Mouse (Mus musculus) bone marrow macrophage, adult 2 months (primary cell): ENCODE measurements at regions not wholly inside any gene's neighbourhood (a gene's known extent, or its start where the extent isn't known, plus 50 kb on each side); places are given as distances from the start of the nearest gene placed in this dataset.

Experiments used
- H3K27ac ChIP-seq: 2 replicates; pipeline ENCODE4 v1.5.1; 2012; ENCODE audit warnings: low read depth, low read length; ENCODE audit not compliant: insufficient read depth
- H3K4me1 ChIP-seq: 2 replicates; pipeline ENCODE4 v1.6.1; 2012; ENCODE audit warnings: low read length; ENCODE audit not compliant: control insufficient read depth, insufficient read depth
- H3K4me3 ChIP-seq: 2 replicates; pipeline ENCODE4 v1.5.1; 2012; ENCODE audit warnings: mild to moderate bottlenecking, low read length, moderate library complexity; ENCODE audit not compliant: insufficient read depth
- CTCF ChIP-seq: IDR thresholded peaks from 2 replicates; pipeline ENCODE4 v1.5.1; 2012; ENCODE audit warnings: low read depth, mild to moderate bottlenecking, low read length, moderate library complexity
- POLR2A ChIP-seq: IDR thresholded peaks from 2 replicates; pipeline ENCODE4 v1.6.1; 2012; ENCODE audit warnings: mild to moderate bottlenecking, low read depth, low read length, borderline replicate concordance

GRCm38 (mm10) chr19:21152027-21152426, 120.1 kb upstream of the Zfand5 start:
- H3K4me3 ChIP-seq, result no peak overlapping the region
- no peaks in the 10 kb centered on the region for H3K4me1 ChIP-seq
- no peak for TF ChIP-seq CTCF
- no peak for TF ChIP-seq POLR2A
- no peak overlapping the region for H3K27ac ChIP-seq

GRCm38 (mm10) chr19:21150849-21151248, 121.2 kb upstream of the Zfand5 start:
- TF ChIP-seq CTCF, result no peak
- no peak for TF ChIP-seq POLR2A

GRCm38 (mm10) chr19:21150241-21150640, 121.8 kb upstream of the Zfand5 start:
- Histone ChIP-seq H3K27ac (no peak overlapping the region), H3K4me1 (no peaks in the 10 kb centered on the region), H3K4me3 (no peak overlapping the region)
- no peak for TF ChIP-seq POLR2A
- no peak for TF ChIP-seq CTCF

More at GRCm38 (mm10) chr19:21150849-21151248, 121.2 kb upstream of the Zfand5 start:
- no peak overlapping the region for H3K4me3 ChIP-seq
- H3K27ac ChIP-seq, result no peak overlapping the region
- no peaks in the 10 kb centered on the region for H3K4me1 ChIP-seq

GRCm38 (mm10) chr19:21146860-21147390, 125.2 kb upstream of the Zfand5 start:
- Histone ChIP-seq H3K4me3 (no peak overlapping the region), H3K4me1 (peaks cover 11% of the 10 kb centered on the region), H3K27ac (no peak overlapping the region)
- TF ChIP-seq POLR2A (no peak), CTCF (no peak)

GRCm38 (mm10) chr19:21144659-21145283, 127.3 kb upstream of the Zfand5 start:
- Histone ChIP-seq H3K4me3 (no peak overlapping the region), H3K27ac (0 out of 2 replicates have a peak overlapping the region, but pooled peaks have one; percentile 19)
- TF ChIP-seq POLR2A (no peak), CTCF (no peak)

GRCm38 (mm10) chr19:21143970-21144595, 128.0 kb upstream of the Zfand5 start:
- Histone ChIP-seq H3K4me3 (no peak overlapping the region), H3K27ac (0 out of 2 replicates have a peak overlapping the region, but pooled peaks have one; percentile 19), H3K4me1 (peaks cover 12% of the 10 kb centered on the region)
- TF ChIP-seq CTCF, result no peak
- no peak for TF ChIP-seq POLR2A

More at GRCm38 (mm10) chr19:21144659-21145283, 127.3 kb upstream of the Zfand5 start:
- peaks cover 11% of the 10 kb centered on the region for H3K4me1 ChIP-seq

- Histone ChIP-seq H3K4me1 (peaks cover 16% of the 10 kb centered on the region), H3K27ac (no peak overlapping the region), H3K4me3 (no peak overlapping the region)
- TF ChIP-seq CTCF, result no peak
- no peak for TF ChIP-seq POLR2A
These were observed 131.6 kb upstream of the Zfand5 start for GRCm38 (mm10) chr19:21140456-21140855.

GRCm38 (mm10) chr19:21138998-21139495, 133.0 kb upstream of the Zfand5 start:
- no peak for TF ChIP-seq CTCF
- TF ChIP-seq POLR2A, result no peak
- Histone ChIP-seq H3K4me3 (no peak overlapping the region), H3K27ac (no peak overlapping the region), H3K4me1 (peaks cover 9% of the 10 kb centered on the region)

- Histone ChIP-seq H3K4me3 (no peak overlapping the region), H3K4me1 (peaks cover 6% of the 10 kb centered on the region; the same call in 1 of the 2 replicates), H3K27ac (no peak overlapping the region)
- TF ChIP-seq POLR2A, result no peak
These were observed 135.3 kb upstream of the Zfand5 start for GRCm38 (mm10) chr19:21136756-21137155.

- TF ChIP-seq CTCF (no peak), POLR2A (no peak)
- Histone ChIP-seq H3K4me1 (peaks cover 6% of the 10 kb centered on the region; the same call in 1 of the 2 replicates), H3K4me3 (no peak overlapping the region), H3K27ac (no peak overlapping the region)
These were observed 136.1 kb upstream of the Zfand5 start for GRCm38 (mm10) chr19:21135998-21136380.
